Mouse (Mus musculus) stomach, embryonic 15.5 days (tissue): ENCODE measurements around the gene Nup214. TPM values are rescaled to one million over a fixed set of nuclear protein-coding genes. Genes with fewer than 3 reads are reported as not detected.

ENCODE experiments used
- ATAC-seq: fragments of 200-750 bp; cut with Nextera tagmentation; 2 replicates; pipeline ENCODE4 v1.8.0; 2017; ENCODE audit warnings: low read depth, moderate number of reproducible peaks, moderate TSS enrichment; ENCODE audit not compliant: insufficient read depth, low FRiP score
- H3K27ac ChIP-seq: fragments of 300-500 bp; sonication (generic); 2 replicates; pipeline ENCODE4 v1.5.1; 2015; ENCODE audit warnings: mild to moderate bottlenecking, inconsistent platforms
- H3K27me3 ChIP-seq: fragments of 300-500 bp; sonication (generic); replicated peaks from 2 replicates; pipeline ENCODE4 v1.6.1; 2015; ENCODE audit warnings: inconsistent platforms
- H3K36me3 ChIP-seq: fragments of 300-500 bp; sonication (generic); 2 replicates; pipeline ENCODE4 v1.6.1; 2015; ENCODE audit warnings: inconsistent platforms
- H3K4me1 ChIP-seq: fragments of 300-500 bp; sonication (generic); 2 replicates; pipeline ENCODE4 v1.6.1; 2015; ENCODE audit warnings: inconsistent platforms
- H3K4me2 ChIP-seq: fragments of 300-500 bp; sonication (generic); 2 replicates; pipeline ENCODE4 v1.6.1; 2015; ENCODE audit warnings: mild to moderate bottlenecking, inconsistent platforms
- H3K4me3 ChIP-seq: fragments of 300-500 bp; sonication (generic); replicated peaks from 2 replicates; pipeline ENCODE4 v1.5.1; 2015; ENCODE audit warnings: inconsistent platforms
- H3K9ac ChIP-seq: fragments of 300-500 bp; sonication (generic); 2 replicates; pipeline ENCODE4 v1.6.1; 2015; ENCODE audit warnings: inconsistent platforms
- H3K9me3 ChIP-seq: fragments of 300-500 bp; sonication (generic); 2 replicates; pipeline ENCODE4 v1.6.1; 2016; ENCODE audit warnings: inconsistent platforms
- WGBS: fragments of 180-500 bp; shearing (Covaris S2); methylation state at CpG from one replicate; pipeline ENCODE4 v1.1.7; 2015; 5-methylcytosine and 5-hydroxymethylcytosine counted together
- polyA plus RNA-seq: library from polyadenylated mRNA; unstranded; fragments of >200 nt; fragmentation: Nextera tagmentation; extraction: Ambion mirVana; gene quantifications from 2 replicates; pipeline ENCODE4 v1.2.1, GENCODE M21; 2015

The Nup214 gene
- polyA plus RNA-seq, 1 experiment from 2014 or later, result 78.2 TPM

DNA sequence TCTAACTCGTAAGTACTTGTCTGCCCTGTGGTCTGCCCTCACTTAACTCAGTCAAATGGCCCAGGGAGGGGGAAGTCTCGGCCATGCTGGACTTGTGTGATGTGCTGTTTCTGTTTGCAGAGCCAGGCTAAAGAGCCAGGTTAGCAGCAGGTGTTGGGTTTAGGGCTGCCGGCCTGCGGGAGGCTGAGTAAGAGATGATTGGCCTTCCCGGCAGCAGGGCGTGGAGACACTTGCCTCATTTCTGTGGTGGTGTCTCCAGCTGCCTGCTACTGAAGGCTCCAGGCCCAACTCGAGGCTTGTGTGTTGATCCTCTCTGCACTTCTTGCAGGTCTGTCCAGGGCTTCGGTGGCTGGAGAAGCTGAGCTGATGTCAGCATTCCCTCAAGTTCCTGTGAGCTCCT lies 77.6 kb downstream of the Nup214 start:
- no peak overlapping the region for H3K4me3 ChIP-seq
- H3K27ac ChIP-seq, result no peak overlapping the region
- peaks cover 23% of the 10 kb centered on the region for H3K36me3 ChIP-seq
- WGBS, result 86% methylated on average over 8 of the region's 8 CpGs
- no peak overlapping the region for H3K4me2 ChIP-seq
- no peaks in the 10 kb centered on the region for H3K9me3 ChIP-seq
- no peak for ATAC-seq
- no peaks in the 10 kb centered on the region for H3K27me3 ChIP-seq
- H3K9ac ChIP-seq, result no peak overlapping the region
- H3K4me1 ChIP-seq, result no peaks in the 10 kb centered on the region

- Histone ChIP-seq H3K4me2 (no peak overlapping the region), H3K27me3 (no peaks in the 10 kb centered on the region), H3K27ac (no peak overlapping the region), H3K9ac (no peak overlapping the region), H3K4me1 (no peaks in the 10 kb centered on the region), H3K36me3 (peaks cover 21% of the 10 kb centered on the region), H3K4me3 (no peak overlapping the region), H3K9me3 (no peaks in the 10 kb centered on the region)
- WGBS, result 88% methylated on average over 7 of the region's 7 CpGs
- no peak for ATAC-seq
Observed at GRCm38 (mm10) chr2:32052418-32052817, 78.2 kb downstream of the Nup214 start.

DNA sequence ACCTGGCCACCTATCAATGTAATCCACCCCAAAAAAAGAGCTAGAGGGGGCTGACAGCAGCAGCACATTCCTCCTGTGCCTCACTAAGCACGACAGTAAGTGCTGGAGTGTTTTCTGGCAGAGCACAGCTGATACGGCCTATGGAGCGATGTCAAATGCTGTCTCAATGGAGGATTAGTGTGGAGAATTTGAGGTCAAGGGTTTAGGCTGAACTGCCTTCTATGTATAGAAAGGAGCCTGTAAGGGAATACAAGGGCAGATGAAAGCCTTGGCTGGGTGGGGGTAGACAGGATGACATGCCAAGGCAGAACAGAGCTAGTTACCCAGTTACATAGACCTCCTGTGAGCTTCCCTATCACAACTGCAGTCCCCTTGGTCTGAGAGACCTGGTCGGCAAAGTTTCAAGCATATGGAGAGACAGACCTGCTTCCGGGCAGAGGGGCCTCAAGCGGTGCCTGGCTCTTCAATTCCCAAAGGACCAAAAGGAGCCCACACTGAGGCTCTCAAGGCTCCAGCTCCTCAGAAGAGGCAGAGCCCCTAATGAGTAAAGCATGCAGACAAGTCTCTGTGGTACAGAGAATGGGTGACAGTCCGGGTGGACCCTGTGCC lies 81.2 kb downstream of the Nup214 start:
- WGBS, result 64% methylated on average over 7 of the region's 7 CpGs
- no peak overlapping the region for H3K4me2 ChIP-seq
- no peak overlapping the region for H3K9ac ChIP-seq

GRCm38 (mm10) chr2:32056524-32056923 lies 82.3 kb downstream of the Nup214 start:
- Histone ChIP-seq H3K4me3 (no peak overlapping the region), H3K27ac (no peak overlapping the region), H3K4me1 (no peaks in the 10 kb centered on the region), H3K9ac (no peak overlapping the region), H3K36me3 (peaks cover 11% of the 10 kb centered on the region), H3K4me2 (no peak overlapping the region), H3K27me3 (no peaks in the 10 kb centered on the region), H3K9me3 (no peaks in the 10 kb centered on the region)
- WGBS, result 81% methylated on average over 10 of the region's 10 CpGs
- ATAC-seq, result no peak

More for the DNA sequence above, 81.2 kb downstream of the Nup214 start:
- no peak overlapping the region for H3K27ac ChIP-seq
- ATAC-seq, result no peak
- H3K4me3 ChIP-seq, result no peak overlapping the region
- H3K36me3 ChIP-seq, result peaks cover 15% of the 10 kb centered on the region
- H3K27me3 ChIP-seq, result no peaks in the 10 kb centered on the region
- H3K9me3 ChIP-seq, result no peaks in the 10 kb centered on the region
- H3K4me1 ChIP-seq, result no peaks in the 10 kb centered on the region

DNA sequence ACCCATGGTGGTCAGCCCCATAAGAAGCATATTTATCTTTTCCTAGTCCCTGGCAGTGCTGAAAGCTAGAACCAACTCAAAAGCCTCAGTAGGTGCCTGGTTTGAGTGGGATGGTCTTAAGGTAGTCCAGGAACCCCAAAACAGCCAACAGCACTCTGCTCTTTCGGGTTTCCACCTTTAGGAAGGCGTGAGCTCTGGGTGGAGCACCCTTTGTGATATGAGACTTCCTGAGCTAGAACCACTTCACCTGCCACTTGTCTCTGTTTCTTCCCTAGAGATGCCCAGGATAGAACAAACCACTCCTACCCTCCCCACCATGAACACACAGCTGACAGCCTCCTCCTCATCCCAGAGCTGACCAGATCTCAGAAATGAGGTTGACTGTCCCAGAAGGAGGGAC lies 83.1 kb downstream of the Nup214 start:
- Histone ChIP-seq H3K36me3 (peaks cover 3% of the 10 kb centered on the region), H3K4me2 (no peak overlapping the region), H3K9me3 (no peaks in the 10 kb centered on the region), H3K27me3 (no peaks in the 10 kb centered on the region), H3K4me3 (no peak overlapping the region), H3K9ac (no peak overlapping the region), H3K4me1 (no peaks in the 10 kb centered on the region), H3K27ac (no peak overlapping the region)
- ATAC-seq, result no peak
- WGBS, result 68% methylated on average over 2 of the region's 2 CpGs

GRCm38 (mm10) chr2:32057794-32058193 lies 83.6 kb downstream of the Nup214 start:
- no peak for ATAC-seq
- Histone ChIP-seq H3K27me3 (no peaks in the 10 kb centered on the region), H3K4me2 (no peak overlapping the region), H3K27ac (no peak overlapping the region), H3K4me1 (0 out of 2 replicates have a peak, but pooled peaks cover 2% of the 10 kb centered on the region), H3K36me3 (no peaks in the 10 kb centered on the region), H3K9me3 (no peaks in the 10 kb centered on the region), H3K9ac (no peak overlapping the region), H3K4me3 (no peak overlapping the region)
- WGBS, result 73% methylated on average over 4 of the region's 4 CpGs

DNA sequence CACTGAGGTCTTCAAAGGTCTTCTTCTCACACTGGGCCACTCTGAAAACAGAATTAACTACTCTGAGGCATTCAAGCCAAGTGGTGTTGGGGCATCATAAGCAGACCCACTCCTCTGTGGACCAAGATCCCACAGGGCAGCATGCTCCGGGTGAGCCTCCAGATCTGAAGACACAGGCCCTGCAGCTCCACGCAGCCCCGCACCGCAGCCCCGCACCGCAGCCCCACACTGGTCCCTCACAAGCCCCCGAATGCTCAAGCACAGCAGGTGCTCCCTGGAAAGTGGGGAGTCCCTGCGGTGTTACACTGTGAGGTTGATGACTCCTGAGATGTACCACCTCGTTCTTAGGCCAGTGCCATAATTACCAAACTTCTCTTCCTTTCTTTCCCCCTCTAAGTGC lies 84.0 kb downstream of the Nup214 start:
- no peak overlapping the region for H3K4me3 ChIP-seq
- no peaks in the 10 kb centered on the region for H3K9me3 ChIP-seq
- H3K9ac ChIP-seq, result no peak overlapping the region
- no peak for ATAC-seq
- no peaks in the 10 kb centered on the region for H3K27me3 ChIP-seq
- H3K27ac ChIP-seq, result no peak overlapping the region
- no peak overlapping the region for H3K4me2 ChIP-seq
- 0 out of 2 replicates have a peak, but pooled peaks cover 2% of the 10 kb centered on the region for H3K4me1 ChIP-seq
- 71% methylated on average over 9 of the region's 9 CpGs for WGBS
- no peaks in the 10 kb centered on the region for H3K36me3 ChIP-seq

DNA sequence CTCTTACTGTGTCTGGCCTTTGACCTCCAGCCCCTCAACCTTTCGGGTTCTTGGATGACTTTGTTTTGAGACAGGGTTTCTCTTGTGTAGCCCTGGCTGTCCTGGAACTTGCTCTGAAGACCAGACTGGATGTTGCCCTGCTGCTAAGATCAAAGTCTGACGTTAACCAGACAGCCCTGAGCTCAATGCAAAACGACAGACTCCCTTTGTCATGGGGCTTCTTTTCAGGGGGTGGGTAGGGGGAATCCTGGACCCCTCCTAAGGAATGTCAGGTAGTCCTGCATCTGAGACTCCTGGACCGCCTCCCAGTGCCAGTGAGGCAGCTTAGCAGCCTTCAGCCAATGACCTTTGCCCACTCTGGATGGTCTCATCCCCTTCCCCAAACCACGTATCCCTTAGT lies 84.5 kb downstream of the Nup214 start:
- no peaks in the 10 kb centered on the region for H3K27me3 ChIP-seq
- 0 out of 2 replicates have a peak, but pooled peaks cover 2% of the 10 kb centered on the region for H3K4me1 ChIP-seq
- no peaks in the 10 kb centered on the region for H3K9me3 ChIP-seq
- no peak overlapping the region for H3K27ac ChIP-seq
- H3K4me2 ChIP-seq, result no peak overlapping the region
- H3K36me3 ChIP-seq, result no peaks in the 10 kb centered on the region
- H3K4me3 ChIP-seq, result no peak overlapping the region
- 34% methylated on average over 5 of the region's 5 CpGs for WGBS
- no peak for ATAC-seq
- H3K9ac ChIP-seq, result no peak overlapping the region

DNA sequence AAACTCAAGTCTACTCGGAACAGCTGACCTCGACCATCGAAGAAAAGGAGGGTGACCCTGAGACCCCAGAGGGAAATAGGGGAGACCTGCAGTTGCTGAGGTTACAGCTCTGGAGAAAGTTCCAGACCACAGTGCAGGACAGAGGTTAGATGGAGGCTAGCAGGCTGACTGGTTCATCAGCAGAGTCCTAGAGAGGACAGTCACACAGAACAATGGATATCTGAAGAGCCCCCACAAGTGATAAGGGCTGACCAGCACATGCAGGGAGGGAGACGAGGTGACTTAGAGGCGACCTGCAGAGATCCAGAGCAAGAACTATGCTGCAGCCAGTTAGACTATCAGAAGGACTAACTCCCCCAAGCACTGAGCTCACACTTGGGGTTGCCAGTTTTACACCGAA lies 85.4 kb downstream of the Nup214 start:
- Histone ChIP-seq H3K9me3 (no peaks in the 10 kb centered on the region), H3K27ac (no peak overlapping the region), H3K4me3 (no peak overlapping the region), H3K4me2 (no peak overlapping the region), H3K4me1 (0 out of 2 replicates have a peak, but pooled peaks cover 2% of the 10 kb centered on the region), H3K9ac (no peak overlapping the region), H3K27me3 (no peaks in the 10 kb centered on the region), H3K36me3 (no peaks in the 10 kb centered on the region)
- 71% methylated on average over 6 of the region's 6 CpGs for WGBS
- ATAC-seq, result no peak

DNA sequence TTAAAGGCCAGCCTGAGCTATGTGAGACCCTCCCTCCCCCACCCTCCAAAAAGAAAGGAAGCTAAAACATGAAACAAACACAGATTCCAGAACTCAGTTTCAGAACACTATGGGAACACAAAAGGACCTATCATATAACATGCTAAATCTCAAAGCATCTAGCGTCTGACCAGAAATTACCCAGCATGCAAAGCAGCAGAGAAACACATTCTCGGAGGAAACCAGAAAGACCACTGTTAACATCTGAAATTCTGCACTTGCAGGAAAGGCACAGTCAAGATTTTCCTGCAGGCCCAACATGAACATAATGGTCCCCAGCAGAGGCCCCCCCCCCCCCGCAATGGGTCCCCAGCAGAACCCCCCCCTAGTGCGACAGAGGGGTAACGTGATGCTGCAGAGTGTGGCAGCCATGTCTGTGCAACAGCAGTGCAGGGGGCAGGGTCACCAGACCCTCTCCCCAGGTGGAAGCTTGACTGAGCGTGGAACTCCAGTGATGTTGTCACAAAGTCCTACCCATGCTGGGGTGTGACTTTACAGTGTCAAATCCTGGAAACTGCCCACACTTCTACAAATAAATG lies 86.1 kb downstream of the Nup214 start:
- H3K27me3 ChIP-seq, result no peaks in the 10 kb centered on the region
- H3K27ac ChIP-seq, result no peak overlapping the region
- WGBS, result 62% methylated on average over 6 of the region's 6 CpGs
- H3K9me3 ChIP-seq, result no peaks in the 10 kb centered on the region
- no peak overlapping the region for H3K9ac ChIP-seq
- H3K4me2 ChIP-seq, result no peak overlapping the region
- 0 out of 2 replicates have a peak, but pooled peaks cover 2% of the 10 kb centered on the region for H3K4me1 ChIP-seq
- H3K36me3 ChIP-seq, result no peaks in the 10 kb centered on the region
- H3K4me3 ChIP-seq, result no peak overlapping the region
- ATAC-seq, result no peak

- H3K4me1 ChIP-seq, result 0 out of 2 replicates have a peak, but pooled peaks cover 2% of the 10 kb centered on the region
- no peak overlapping the region for H3K4me2 ChIP-seq
- no peaks in the 10 kb centered on the region for H3K36me3 ChIP-seq
- H3K27me3 ChIP-seq, result no peaks in the 10 kb centered on the region
- WGBS, result 52% methylated on average over 2 of the region's 2 CpGs
- no peak; the same call in 1 of the 2 replicates for ATAC-seq
- H3K9ac ChIP-seq, result no peak overlapping the region
- no peak overlapping the region for H3K27ac ChIP-seq
- no peaks in the 10 kb centered on the region for H3K9me3 ChIP-seq
- H3K4me3 ChIP-seq, result no peak overlapping the region
Observed at GRCm38 (mm10) chr2:32061189-32061588, 87.0 kb downstream of the Nup214 start.

DNA sequence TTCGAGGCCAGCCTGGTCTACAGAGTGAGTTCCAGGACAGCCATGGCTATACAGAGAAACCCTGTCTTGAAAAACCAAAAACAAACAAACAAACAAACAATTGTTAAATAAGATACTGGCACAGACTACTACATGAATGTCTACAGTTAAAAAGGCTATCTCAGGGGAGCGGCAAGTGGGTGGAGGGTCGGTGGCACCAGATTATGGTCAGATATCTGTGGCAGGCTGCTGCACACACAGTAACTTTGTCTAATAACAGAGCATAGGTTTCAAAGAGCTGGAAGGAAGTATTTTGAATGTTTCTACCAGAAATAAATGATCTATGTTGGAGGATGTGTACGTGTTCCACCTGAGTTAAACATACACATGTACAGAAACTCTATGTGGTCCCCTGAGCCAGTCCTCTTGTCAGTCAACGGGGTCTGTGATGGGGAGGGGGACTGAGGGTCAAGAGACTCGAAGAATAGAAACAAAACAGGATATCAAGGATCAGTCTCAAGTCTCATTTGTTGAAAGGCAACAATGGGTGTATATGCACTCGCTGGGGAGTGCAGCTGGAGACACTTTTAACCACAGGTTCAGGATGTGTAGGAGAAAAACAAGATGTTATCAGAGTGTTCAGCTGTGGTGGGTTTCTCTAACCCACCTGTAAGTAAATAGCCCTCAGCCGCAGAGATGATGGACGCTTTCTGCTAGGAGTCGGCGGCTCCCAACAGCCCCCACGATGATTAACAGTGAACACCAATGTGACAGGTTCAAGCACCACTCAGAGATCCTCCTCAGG lies 87.7 kb downstream of the Nup214 start:
- no peak for ATAC-seq
- H3K36me3 ChIP-seq, result no peaks in the 10 kb centered on the region
- no peaks in the 10 kb centered on the region for H3K9me3 ChIP-seq
- 0 out of 2 replicates have a peak overlapping the region, but pooled peaks have one; percentile 13 for H3K27ac ChIP-seq
- no peaks in the 10 kb centered on the region for H3K27me3 ChIP-seq
- H3K4me2 ChIP-seq, result no peak overlapping the region
- H3K4me3 ChIP-seq, result no peak overlapping the region
- WGBS, result 53% methylated on average over 12 of the region's 12 CpGs
- H3K4me1 ChIP-seq, result 0 out of 2 replicates have a peak, but pooled peaks cover 2% of the 10 kb centered on the region
- H3K9ac ChIP-seq, result no peak overlapping the region
